Mouse (Mus musculus): Measurements from ENCODE around the gene Amigo1. TPM values are rescaled to one million over a fixed set of nuclear protein-coding genes. Genes with fewer than 3 reads are reported as not detected.

Gene Amigo1
- polyA plus RNA-seq, 1 experiment from 2014 or later: 11.0 TPM

DNA sequence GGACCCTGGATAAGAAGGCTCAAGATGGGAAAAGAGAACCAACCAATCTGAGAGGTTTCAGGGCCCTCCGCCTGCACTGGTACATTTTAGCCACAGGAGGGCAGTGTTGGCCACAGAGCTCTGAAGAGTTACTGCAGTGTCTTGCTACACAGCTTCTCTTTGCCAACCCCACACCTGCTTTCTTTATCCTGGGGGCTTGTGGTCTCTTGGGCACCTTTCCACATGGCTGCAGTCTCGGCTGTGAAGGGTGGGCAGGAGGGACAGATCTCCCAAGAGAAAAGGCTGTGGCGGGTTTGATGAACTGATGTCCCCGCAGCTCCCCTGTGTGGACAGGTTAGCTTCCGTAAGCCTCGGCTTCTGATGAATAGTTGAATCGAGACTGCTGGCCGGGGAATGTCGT is 21.3 kb upstream of the Amigo1 start:
- peak; percentile 72 for ATAC-seq
- 21% methylated on average over 9 of the region's 9 CpGs for WGBS

DNA sequence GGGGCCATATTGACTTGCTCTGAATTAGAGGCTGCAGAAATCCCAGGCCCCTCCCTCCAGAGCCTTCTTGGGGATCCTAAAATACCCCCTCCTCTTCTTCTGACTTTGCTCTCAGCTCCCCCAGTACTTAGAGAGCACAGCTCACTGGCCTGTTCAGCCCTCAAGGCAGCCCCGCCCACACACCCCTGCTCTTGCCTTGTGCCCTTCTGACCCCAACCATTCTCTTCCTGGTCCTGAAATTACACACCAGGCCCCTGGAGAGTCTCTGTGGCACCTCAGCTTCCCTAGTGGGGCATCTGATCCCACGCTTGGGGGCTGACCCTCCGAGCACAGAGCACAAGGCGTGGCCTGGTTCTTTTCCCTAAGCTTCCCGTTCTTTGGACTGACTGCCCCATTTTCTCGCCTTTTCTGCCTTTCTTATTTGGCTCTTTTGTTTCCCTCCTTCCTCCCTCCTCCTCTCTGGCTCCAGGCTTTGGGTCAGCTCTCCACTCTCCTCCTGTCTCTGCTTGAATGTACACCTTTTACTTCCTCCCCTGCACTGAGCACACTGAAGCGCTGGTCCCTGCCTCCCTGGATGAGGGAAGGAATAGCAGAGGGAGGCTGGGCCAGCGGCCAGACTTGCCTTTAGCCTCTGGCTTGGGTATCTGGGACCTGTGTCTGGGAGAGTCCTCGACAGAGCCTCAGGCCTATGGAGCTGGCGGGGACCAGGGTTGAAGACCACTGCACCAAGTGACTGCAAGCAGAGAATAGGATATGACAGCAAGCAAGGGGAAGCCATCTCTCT is 20.4 kb upstream of the Amigo1 start:
- peak; percentile 19; the same call in 1 of the 2 replicates for ATAC-seq
- peak overlapping the region; percentile 79 for H3K27ac ChIP-seq

More for the DNA sequence above, 21.3 kb upstream of the Amigo1 start:
- H3K4me3 ChIP-seq (replicated peaks): peak overlapping the region; percentile 14
- peaks cover 47% of the 10 kb centered on the region for H3K4me1 ChIP-seq (replicated peaks)
- H3K9me3 ChIP-seq: no peaks in the 10 kb centered on the region
- no peaks in the 10 kb centered on the region for H3K27me3 ChIP-seq
- no peaks in the 10 kb centered on the region for H3K36me3 ChIP-seq
- peak overlapping the region; percentile 48 for H3K4me2 ChIP-seq (replicated peaks)
- H3K27ac ChIP-seq: peak overlapping the region; percentile 36
- H3K9ac ChIP-seq (replicated peaks): no peak overlapping the region

DNA sequence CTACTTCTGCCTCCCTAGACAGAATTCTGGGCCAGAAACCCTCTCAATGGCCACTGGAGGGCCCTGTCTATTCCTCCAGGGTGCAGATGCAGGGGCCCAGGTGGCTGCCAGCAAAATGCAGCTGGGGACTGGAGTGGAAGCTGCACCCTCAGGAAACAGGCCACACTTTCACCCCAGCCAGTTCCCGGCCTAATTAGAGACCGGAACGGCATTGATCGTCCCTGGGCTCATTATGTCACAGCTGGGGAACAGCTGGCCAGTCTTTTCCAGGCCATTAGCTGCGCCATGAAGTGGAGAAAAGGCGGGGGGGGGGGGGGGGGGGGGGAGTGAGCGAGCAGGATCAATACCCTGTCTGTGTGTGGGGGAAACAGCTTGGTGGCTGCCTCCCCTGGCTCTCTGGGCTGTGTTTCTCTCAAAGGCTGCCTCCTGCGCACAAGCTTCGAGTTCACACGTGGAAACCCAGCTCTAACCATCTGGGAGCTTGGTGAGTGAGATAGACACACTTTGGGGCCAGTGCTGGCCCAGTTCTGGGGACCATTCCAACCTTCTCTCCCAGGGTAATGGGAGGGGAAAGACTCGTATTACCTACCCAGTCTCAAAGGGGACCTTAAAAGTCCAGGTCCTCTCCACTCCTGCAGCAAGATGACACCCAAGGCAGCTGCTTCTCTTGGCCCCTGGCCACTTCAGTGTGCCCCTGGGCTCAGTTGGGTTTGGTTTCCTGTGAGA is 19.5 kb upstream of the Amigo1 start:
- H3K27ac ChIP-seq: peak overlapping the region; percentile 79
- H3K27me3 ChIP-seq: no peaks in the 10 kb centered on the region
- H3K9ac ChIP-seq (replicated peaks): no peak overlapping the region
- ATAC-seq: peak; percentile 61
- no peak overlapping the region for H3K4me3 ChIP-seq (replicated peaks)
- no peaks in the 10 kb centered on the region for H3K36me3 ChIP-seq
- WGBS: 2% methylated on average over 9 of the region's 11 CpGs
- H3K4me2 ChIP-seq (replicated peaks): 0 out of 2 replicates have a peak overlapping the region, but pooled peaks have one; percentile 4
- H3K4me1 ChIP-seq (replicated peaks): peaks cover 47% of the 10 kb centered on the region
- H3K9me3 ChIP-seq: no peaks in the 10 kb centered on the region

More for the DNA sequence above, 20.4 kb upstream of the Amigo1 start:
- Histone ChIP-seq H3K36me3 (no peaks in the 10 kb centered on the region), H3K9me3 (no peaks in the 10 kb centered on the region), H3K27me3 (no peaks in the 10 kb centered on the region), H3K4me2 (replicated peaks) (no peak overlapping the region; the same call in 1 of the 2 replicates), H3K4me1 (replicated peaks) (peaks cover 47% of the 10 kb centered on the region), H3K4me3 (replicated peaks) (no peak overlapping the region), H3K9ac (replicated peaks) (peak overlapping the region; percentile 39; the same call in 1 of the 2 replicates)
- 27% methylated on average over 10 of the region's 10 CpGs for WGBS

- peak overlapping the region; percentile 79 for H3K27ac ChIP-seq
- H3K9ac ChIP-seq (replicated peaks): no peak overlapping the region
- H3K36me3 ChIP-seq: no peaks in the 10 kb centered on the region
- H3K4me2 ChIP-seq (replicated peaks): no peak overlapping the region
- H3K4me3 ChIP-seq (replicated peaks): no peak overlapping the region
- peaks cover 47% of the 10 kb centered on the region for H3K4me1 ChIP-seq (replicated peaks)
- H3K27me3 ChIP-seq: no peaks in the 10 kb centered on the region
- no peaks in the 10 kb centered on the region for H3K9me3 ChIP-seq
- ATAC-seq: no peak
- 45% methylated on average over 14 of the region's 14 CpGs for WGBS
These were observed 18.6 kb upstream of the Amigo1 start for GRCm38 (mm10) chr3:108167499-108167898.

GRCm38 (mm10) chr3:108169199-108169598 is 16.9 kb upstream of the Amigo1 start:
- Histone ChIP-seq H3K4me1 (replicated peaks) (peaks cover 51% of the 10 kb centered on the region), H3K4me2 (replicated peaks) (no peak overlapping the region), H3K36me3 (no peaks in the 10 kb centered on the region), H3K9ac (replicated peaks) (no peak overlapping the region), H3K27me3 (no peaks in the 10 kb centered on the region), H3K27ac (no peak overlapping the region), H3K4me3 (replicated peaks) (no peak overlapping the region), H3K9me3 (no peaks in the 10 kb centered on the region)
- ATAC-seq: no peak
- 28% methylated on average over 3 of the region's 3 CpGs for WGBS

DNA sequence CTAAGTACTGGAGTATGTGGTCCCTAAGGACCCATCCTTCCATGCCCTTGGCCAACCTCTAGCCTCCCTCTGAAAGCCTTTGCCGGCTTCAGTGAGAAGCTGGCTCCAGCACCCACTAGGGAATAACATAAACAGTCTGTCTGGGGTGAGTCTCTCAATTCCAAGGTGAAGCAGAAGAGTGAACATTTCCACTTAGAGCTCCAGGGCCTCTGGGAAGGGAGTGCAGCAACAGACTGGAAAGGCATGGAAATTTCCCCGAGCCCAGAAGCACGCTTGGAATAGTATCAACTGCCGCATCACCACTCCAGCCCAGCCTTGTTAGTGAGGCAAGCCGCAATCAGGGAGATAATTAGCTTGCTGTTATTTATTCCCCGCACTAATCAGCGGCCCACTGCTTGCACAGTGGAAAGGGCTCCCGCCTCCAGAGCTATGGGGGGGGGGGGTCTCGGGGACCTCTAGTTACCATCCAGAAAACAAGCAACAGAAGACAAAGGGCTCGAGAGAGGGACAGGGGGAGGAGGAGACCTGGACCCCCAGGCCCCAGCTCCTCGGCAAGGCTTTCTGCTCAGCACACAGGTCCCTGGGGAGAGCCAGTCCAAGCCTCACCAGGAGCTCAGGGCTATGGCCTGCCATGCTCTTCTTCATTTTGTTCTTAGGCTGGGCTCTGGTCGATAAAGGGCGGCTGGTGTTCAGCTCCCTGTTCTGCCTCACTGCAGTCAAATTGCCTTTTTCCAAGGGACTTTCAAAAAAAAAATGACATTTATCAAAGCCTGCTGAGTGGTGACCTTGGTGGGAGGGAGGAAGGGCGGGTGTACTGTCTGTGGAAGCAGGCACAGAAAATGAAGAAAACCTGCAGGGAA is 11.2 kb upstream of the Amigo1 start:
- peak overlapping the region; percentile 37 for H3K4me2 ChIP-seq (replicated peaks)
- WGBS: 21% methylated on average over 14 of the region's 14 CpGs
- no peaks in the 10 kb centered on the region for H3K9me3 ChIP-seq
- peak overlapping the region; percentile 89 for H3K27ac ChIP-seq
- no peak overlapping the region for H3K4me3 ChIP-seq (replicated peaks)
- H3K27me3 ChIP-seq: no peaks in the 10 kb centered on the region
- peak; percentile 90 for ATAC-seq
- no peaks in the 10 kb centered on the region for H3K36me3 ChIP-seq
- H3K9ac ChIP-seq (replicated peaks): 0 out of 2 replicates have a peak overlapping the region, but pooled peaks have one; percentile 19
- peaks cover 20% of the 10 kb centered on the region for H3K4me1 ChIP-seq (replicated peaks)

GRCm38 (mm10) chr3:108178756-108179715 is 7.1 kb upstream of the Amigo1 start:
- H3K4me1 ChIP-seq (replicated peaks): peaks cover 18% of the 10 kb centered on the region
- no peak overlapping the region for H3K27ac ChIP-seq
- H3K4me3 ChIP-seq (replicated peaks): no peak overlapping the region
- H3K4me2 ChIP-seq (replicated peaks): no peak overlapping the region
- H3K36me3 ChIP-seq: no peaks in the 10 kb centered on the region
- no peaks in the 10 kb centered on the region for H3K9me3 ChIP-seq
- H3K27me3 ChIP-seq: no peaks in the 10 kb centered on the region
- ATAC-seq: no peak
- WGBS: 81% methylated on average over 7 of the region's 7 CpGs
- no peak overlapping the region for H3K9ac ChIP-seq (replicated peaks)

- H3K4me3 ChIP-seq (replicated peaks): no peak overlapping the region
- H3K36me3 ChIP-seq: no peaks in the 10 kb centered on the region
- no peaks in the 10 kb centered on the region for H3K9me3 ChIP-seq
- ATAC-seq: no peak
- no peak overlapping the region for H3K4me2 ChIP-seq (replicated peaks)
- H3K4me1 ChIP-seq (replicated peaks): peaks cover 5% of the 10 kb centered on the region
- 33% methylated on average over 2 of the region's 2 CpGs for WGBS
- no peak overlapping the region for H3K27ac ChIP-seq
- H3K9ac ChIP-seq (replicated peaks): no peak overlapping the region
- H3K27me3 ChIP-seq: peaks cover 6% of the 10 kb centered on the region
These were observed 5.6 kb upstream of the Amigo1 start for GRCm38 (mm10) chr3:108180514-108180913.

- H3K4me2 ChIP-seq (replicated peaks): no peak overlapping the region
- ATAC-seq: no peak
- peaks cover 12% of the 10 kb centered on the region for H3K36me3 ChIP-seq
- no peaks in the 10 kb centered on the region for H3K9me3 ChIP-seq
- WGBS: 82% methylated on average over 3 of the region's 3 CpGs
- H3K27ac ChIP-seq: no peak overlapping the region
- H3K4me3 ChIP-seq (replicated peaks): no peak overlapping the region
- H3K27me3 ChIP-seq: peaks cover 11% of the 10 kb centered on the region
- no peak overlapping the region for H3K9ac ChIP-seq (replicated peaks)
- peaks cover 35% of the 10 kb centered on the region for H3K4me1 ChIP-seq (replicated peaks)
These were observed 1.4 kb upstream of the Amigo1 start for GRCm38 (mm10) chr3:108184742-108185141.

DNA sequence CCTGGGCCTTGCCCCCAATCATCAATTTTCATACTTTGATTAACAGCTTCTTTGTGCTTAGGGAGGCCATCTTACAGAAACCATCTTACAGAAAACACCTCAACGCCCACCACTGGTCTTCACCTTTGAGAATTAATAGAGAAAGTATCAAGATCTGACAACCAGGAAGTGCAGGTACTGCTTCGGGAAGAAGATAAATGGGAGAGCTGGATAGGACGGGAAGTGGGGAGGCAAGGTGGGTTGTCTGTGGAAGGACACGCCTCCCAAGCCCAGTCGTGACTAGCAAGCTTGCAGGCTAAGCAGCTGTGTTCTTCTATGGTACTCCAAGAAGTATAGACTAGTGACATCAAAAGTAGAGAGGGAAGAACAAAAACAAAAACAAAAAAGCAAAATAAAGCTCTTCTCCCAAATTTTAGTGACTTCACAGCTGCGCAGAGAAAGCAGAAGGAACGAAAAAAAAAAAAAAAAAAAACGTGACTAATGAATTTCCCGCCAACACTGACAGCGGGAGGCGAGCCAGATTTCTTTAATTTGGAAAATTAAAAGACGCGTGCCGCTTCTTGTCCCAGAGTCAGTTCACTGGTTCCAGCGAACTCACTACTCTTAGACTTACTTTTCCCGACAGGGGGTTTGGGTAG is 556 bp upstream of the Amigo1 start:
- ATAC-seq: 0 out of 2 replicates have a peak, but pooled peaks have one; percentile 34
- Histone ChIP-seq H3K27me3 (peaks cover 11% of the 10 kb centered on the region), H3K9ac (replicated peaks) (peak overlapping the region; percentile 86), H3K4me3 (replicated peaks) (peak overlapping the region; percentile 78), H3K36me3 (peaks cover 13% of the 10 kb centered on the region), H3K4me1 (replicated peaks) (peaks cover 40% of the 10 kb centered on the region), H3K27ac (no peak overlapping the region; the same call in 1 of the 2 replicates), H3K4me2 (replicated peaks) (peak overlapping the region; percentile 92), H3K9me3 (no peaks in the 10 kb centered on the region)
- WGBS: 3% methylated on average over 16 of the region's 16 CpGs

All from midbrain, embryonic 13.5 days (tissue).